Mouse (Mus musculus) heart, postnatal 0 days (tissue): ENCODE results near the gene Ing5. TPM values are rescaled to one million over a fixed set of nuclear protein-coding genes. Genes with fewer than 3 reads are reported as not detected.
A peak's percentile ranks its signal among the peaks of the same experiment; 100 is the strongest.

Source experiments
- ATAC-seq: fragments of 200-750 bp; cut with Nextera tagmentation; 2 replicates; pipeline ENCODE4 v1.8.0; 2017; ENCODE audit warnings: low read depth, moderate number of reproducible peaks, moderate library complexity; ENCODE audit not compliant: insufficient read depth
- DNase-seq: peaks from one replicate; pipeline ENCODE4 v3.0.0-alpha.2; 2016; ENCODE audit warnings: low spot score
- H3K27ac ChIP-seq: fragments of 300-500 bp; sonication (generic); 2 replicates; pipeline ENCODE4 v1.5.1; 2014; ENCODE audit warnings: low read depth, mild to moderate bottlenecking
- H3K27me3 ChIP-seq: fragments of 300-500 bp; sonication (generic); 2 replicates; pipeline ENCODE4 v1.6.1; 2014; ENCODE audit warnings: low read length, mixed read lengths; ENCODE audit not compliant: control insufficient read depth, insufficient read depth
- H3K36me3 ChIP-seq: fragments of 300-500 bp; sonication (generic); replicated peaks from 2 replicates; pipeline ENCODE4 v1.6.1; 2014; ENCODE audit warnings: low read length, mixed read lengths; ENCODE audit not compliant: control insufficient read depth, insufficient read depth
- H3K4me1 ChIP-seq: fragments of 300-500 bp; sonication (generic); 2 replicates; pipeline ENCODE4 v1.6.1; 2014; ENCODE audit warnings: antibody characterized with exemption; ENCODE audit not compliant: control insufficient read depth, insufficient read depth
- H3K4me2 ChIP-seq: fragments of 300-500 bp; sonication (generic); 2 replicates; pipeline ENCODE4 v1.6.1; 2014; ENCODE audit warnings: low read depth, mild to moderate bottlenecking, low read length, moderate library complexity
- H3K4me3 ChIP-seq: fragments of 300-500 bp; sonication (generic); 2 replicates; pipeline ENCODE4 v1.5.1; 2014; ENCODE audit warnings: low read depth, low read length
- H3K9ac ChIP-seq: fragments of 300-500 bp; sonication (generic); replicated peaks from 2 replicates; pipeline ENCODE4 v1.6.1; 2014; ENCODE audit warnings: low read depth, low read length, mixed read lengths
- H3K9me3 ChIP-seq: fragments of 300-500 bp; sonication (generic); replicated peaks from 2 replicates; pipeline ENCODE4 v1.6.1; 2016; ENCODE audit warnings: low read length; ENCODE audit not compliant: control insufficient read depth
- CTCF ChIP-seq: IDR thresholded peaks from 2 replicates; pipeline ENCODE4 v1.5.1; 2016; ENCODE audit warnings: antibody characterized with exemption, control low read depth, low read depth
- EP300 ChIP-seq: IDR thresholded peaks from 2 replicates; pipeline ENCODE4 v1.6.1; 2016; ENCODE audit warnings: antibody characterized with exemption, low read depth
- whole genome bisulfite sequencing: fragments of 180-500 bp; shearing (Covaris S2); extraction: QIAGEN DNeasy Blood & Tissue Kit; methylation state at CpG from one replicate; pipeline ENCODE4 v1.1.7; 2014; 5-methylcytosine and 5-hydroxymethylcytosine counted together
- polyA plus RNA-seq: library from polyadenylated mRNA; unstranded; fragments of >200 nt; fragmentation: Nextera tagmentation; extraction: Ambion mirVana; gene quantifications from 2 replicates; pipeline ENCODE4 v1.2.1, GENCODE M21; 2015
- total RNA-seq: library from RNA; depleted of rRNA; stranded (reverse); fragments of >200 nt; gene quantifications from 2 replicates; pipeline ENCODE4 v1.2.3, GENCODE M21; 2014; ENCODE audit warnings: low replicate concordance; rRNA removed

Ing5 gene
- total RNA-seq, result 5.1 and 9.9 TPM in 2 replicates
- 5.8 and 6.4 TPM in 2 replicates for polyA plus RNA-seq

GRCm38 (mm10) chr1:93803556-93804507 lies at the start of gene Ing5:
Gene Ing5, plus strand, starts transcription at chr1:93803965.
- Histone ChIP-seq H3K9ac (peak within 1 kb of the TSS; percentile 94), H3K27me3 (no peaks in the 10 kb centered on the region), H3K4me1 (peaks cover 27% of the 10 kb centered on the region), H3K27ac (peak within 1 kb of the TSS; percentile 99), H3K9me3 (no peaks in the 10 kb centered on the region), H3K36me3 (peaks cover 37% of the 10 kb centered on the region), H3K4me3 (peak within 1 kb of the TSS; percentile 97), H3K4me2 (peak within 1 kb of the TSS; percentile 91)
- ATAC-seq, result peak; percentile 95
- under 1% methylated on average over 93 of the region's 94 CpGs for WGBS
- peak; percentile 95 for DNase-seq
- TF ChIP-seq CTCF (peak; percentile 97), EP300 (peak; percentile 62; the same call in 1 of the 2 replicates)

GRCm38 (mm10) chr1:93754573-93755290 lies 49.0 kb upstream of the Ing5 start, which contains the start of gene Thap4:
Gene Thap4, minus strand, starts transcription at chr1:93754864.
- Histone ChIP-seq H3K9me3 (no peaks in the 10 kb centered on the region), H3K36me3 (peaks cover 10% of the 10 kb centered on the region), H3K27ac (peak within 1 kb of the TSS; percentile 87), H3K4me1 (peaks cover 12% of the 10 kb centered on the region; the same call in 1 of the 2 replicates), H3K4me2 (peak within 1 kb of the TSS; percentile 67), H3K27me3 (no peaks in the 10 kb centered on the region), H3K4me3 (peak within 1 kb of the TSS; percentile 94), H3K9ac (peak within 1 kb of the TSS; percentile 80)
- TF ChIP-seq EP300, result no peak
- TF ChIP-seq CTCF, result no peak
- ATAC-seq (peak; percentile 92), DNase-seq (peak; percentile 88)
- WGBS, result under 1% methylated on average over 100 of the region's 121 CpGs

GRCm38 (mm10) chr1:93755291-93755610 lies 48.5 kb upstream of the Ing5 start:
- Histone ChIP-seq H3K4me1 (peaks cover 12% of the 10 kb centered on the region; the same call in 1 of the 2 replicates), H3K27ac (peak overlapping the region; percentile 87), H3K9ac (peak overlapping the region; percentile 80), H3K9me3 (no peaks in the 10 kb centered on the region), H3K27me3 (no peaks in the 10 kb centered on the region), H3K36me3 (peaks cover 5% of the 10 kb centered on the region; the same call in 1 of the 2 replicates), H3K4me3 (peak overlapping the region; percentile 94), H3K4me2 (peak overlapping the region; percentile 67)
- DNase-seq (no peak), ATAC-seq (no peak; the same call in 1 of the 2 replicates)
- no peak for TF ChIP-seq CTCF
- no peak for TF ChIP-seq EP300
- under 1% methylated on average over 13 of the region's 13 CpGs for WGBS

GRCm38 (mm10) chr1:93755618-93756017 lies 48.1 kb upstream of the Ing5 start:
- Histone ChIP-seq H3K9me3 (no peaks in the 10 kb centered on the region), H3K27me3 (no peaks in the 10 kb centered on the region), H3K4me2 (peak overlapping the region; percentile 67), H3K9ac (peak overlapping the region; percentile 80; the same call in 1 of the 2 replicates), H3K27ac (no peak overlapping the region), H3K4me1 (peaks cover 12% of the 10 kb centered on the region; the same call in 1 of the 2 replicates), H3K4me3 (peak overlapping the region; percentile 94), H3K36me3 (peaks cover 1% of the 10 kb centered on the region; the same call in 1 of the 2 replicates)
- TF ChIP-seq CTCF (no peak), EP300 (no peak)
- DNase-seq (no peak), ATAC-seq (no peak)
- WGBS, result 33% methylated on average over 7 of the region's 7 CpGs

GRCm38 (mm10) chr1:93756154-93756553 lies 47.6 kb upstream of the Ing5 start:
- Histone ChIP-seq H3K9me3 (no peaks in the 10 kb centered on the region), H3K4me3 (no peak overlapping the region), H3K27ac (no peak overlapping the region), H3K27me3 (no peaks in the 10 kb centered on the region), H3K9ac (no peak overlapping the region), H3K36me3 (no peaks in the 10 kb centered on the region), H3K4me1 (peaks cover 12% of the 10 kb centered on the region; the same call in 1 of the 2 replicates), H3K4me2 (peak overlapping the region; percentile 67; the same call in 1 of the 2 replicates)
- no peak for TF ChIP-seq CTCF
- TF ChIP-seq EP300, result no peak
- ATAC-seq, result no peak
- DNase-seq, result no peak
